Mouse (Mus musculus) thymus, adult 2 months (tissue): ENCODE measurements at regions not wholly inside any gene's neighbourhood (a gene's known extent, or its start where the extent isn't known, plus 50 kb on each side); places are given as distances from the start of the nearest gene placed in this dataset.

Experiments used
- DNase-seq: peaks from one replicate; pipeline ENCODE4 v3.0.0; 2021
- H3K27ac ChIP-seq: fragments of 200-500 bp; 2 replicates; pipeline ENCODE4 v1.5.1; 2012; ENCODE audit warnings: low read length, control low read depth; ENCODE audit not compliant: control insufficient read depth, insufficient read depth
- H3K27me3 ChIP-seq: fragments of 200-500 bp; 2 replicates; pipeline ENCODE4 v1.6.1; 2012; ENCODE audit warnings: mild to moderate bottlenecking, low read length, moderate library complexity, mixed read lengths; ENCODE audit not compliant: control insufficient read depth, insufficient read depth
- H3K36me3 ChIP-seq: fragments of 200-500 bp; 2 replicates; pipeline ENCODE4 v1.6.1; 2012; ENCODE audit warnings: mild to moderate bottlenecking, low read length, moderate library complexity; ENCODE audit not compliant: control insufficient read depth, insufficient read depth
- H3K4me1 ChIP-seq: fragments of 200-500 bp; replicated peaks from 2 replicates; pipeline ENCODE4 v1.6.1; 2012; ENCODE audit warnings: low read length; ENCODE audit not compliant: control insufficient read depth, insufficient read depth
- H3K4me3 ChIP-seq: fragments of 200-500 bp; 2 replicates; pipeline ENCODE4 v1.5.1; 2012; ENCODE audit warnings: mild to moderate bottlenecking, low read length, control low read depth, moderate library complexity; ENCODE audit not compliant: control insufficient read depth, insufficient read depth
- CTCF ChIP-seq: fragments of 200-500 bp; IDR thresholded peaks from 2 replicates; pipeline ENCODE4 v1.5.1; 2012; ENCODE audit warnings: mild to moderate bottlenecking, control low read depth, low read length, moderate library complexity, borderline replicate concordance; ENCODE audit not compliant: control insufficient read depth, poor library complexity, insufficient read depth; ENCODE audit errors: extremely low read depth
- POLR2A ChIP-seq: fragments of 200-500 bp; IDR thresholded peaks from 2 replicates; pipeline ENCODE4 v1.6.1; 2012; ENCODE audit warnings: mild to moderate bottlenecking, low read length, control low read depth, moderate library complexity; ENCODE audit not compliant: control insufficient read depth, poor library complexity, insufficient read depth; ENCODE audit errors: extremely low read depth
- WGBS: fragments of 180-500 bp; shearing (Covaris S2); methylation state at CpG from one replicate; pipeline ENCODE4 v1.1.7; 2018; 5-methylcytosine and 5-hydroxymethylcytosine counted together

- DNase-seq: no peak
- 80% methylated on average over 8 of the region's 8 CpGs for WGBS
- no peak for TF ChIP-seq POLR2A
- no peak for TF ChIP-seq CTCF
Observed at GRCm38 (mm10) chr4:56686141-56686540, 53.7 kb upstream of the Gm26657 start.

DNA sequence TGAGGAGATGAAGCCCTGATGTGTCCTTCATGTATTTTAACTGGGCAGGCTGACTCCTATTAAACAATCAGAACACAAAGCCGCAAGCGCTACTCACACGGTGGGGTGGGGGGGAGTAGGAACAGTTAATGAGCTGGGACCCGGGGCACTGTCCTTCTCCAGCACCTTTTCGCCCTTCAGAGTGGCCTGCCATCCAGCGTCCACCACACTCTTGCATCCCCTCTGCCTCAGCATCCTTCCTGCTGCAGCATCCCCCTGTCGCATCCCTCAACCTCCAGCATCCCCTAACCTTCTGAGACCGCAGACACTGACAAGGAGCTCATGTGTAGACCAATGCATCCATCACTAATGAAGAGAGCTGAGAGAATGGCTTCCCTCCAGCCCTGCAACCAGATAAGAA lies 54.2 kb upstream of the Gm26657 start:
- whole genome bisulfite sequencing: 61% methylated on average over 8 of the region's 8 CpGs
- H3K27ac ChIP-seq: no peak overlapping the region
- H3K36me3 ChIP-seq: no peaks in the 10 kb centered on the region
- H3K27me3 ChIP-seq: no peaks in the 10 kb centered on the region
- no peak overlapping the region for H3K4me3 ChIP-seq
- no peak for DNase-seq
- TF ChIP-seq CTCF (no peak), POLR2A (no peak)
- H3K4me1 ChIP-seq: 0 out of 2 replicates have a peak, but pooled peaks cover under 1% of the 10 kb centered on the region

More at GRCm38 (mm10) chr4:56686141-56686540, 53.7 kb upstream of the Gm26657 start:
- Histone ChIP-seq H3K4me3 (no peak overlapping the region), H3K27me3 (no peaks in the 10 kb centered on the region), H3K27ac (no peak overlapping the region), H3K36me3 (no peaks in the 10 kb centered on the region), H3K4me1 (no peaks in the 10 kb centered on the region)

- WGBS: 3% methylated on average over 9 of the region's 9 CpGs
- no peaks in the 10 kb centered on the region for H3K36me3 ChIP-seq
- no peak overlapping the region for H3K4me3 ChIP-seq
- H3K27ac ChIP-seq: no peak overlapping the region
- TF ChIP-seq POLR2A (no peak), CTCF (peak; percentile 72; the same call in 1 of the 2 replicates)
- H3K27me3 ChIP-seq: no peaks in the 10 kb centered on the region
- DNase-seq: peak; percentile 82
- 0 out of 2 replicates have a peak, but pooled peaks cover 3% of the 10 kb centered on the region for H3K4me1 ChIP-seq
Observed at GRCm38 (mm10) chr4:56685123-56685522, 54.7 kb upstream of the Gm26657 start.

GRCm38 (mm10) chr4:56684031-56684430 lies 55.8 kb upstream of the Gm26657 start:
- Histone ChIP-seq H3K4me3 (no peak overlapping the region), H3K27ac (no peak overlapping the region), H3K4me1 (0 out of 2 replicates have a peak, but pooled peaks cover 3% of the 10 kb centered on the region), H3K36me3 (no peaks in the 10 kb centered on the region), H3K27me3 (no peaks in the 10 kb centered on the region)
- WGBS: 96% methylated on average over 7 of the region's 7 CpGs
- no peak for DNase-seq
- TF ChIP-seq CTCF (no peak), POLR2A (no peak)

DNA sequence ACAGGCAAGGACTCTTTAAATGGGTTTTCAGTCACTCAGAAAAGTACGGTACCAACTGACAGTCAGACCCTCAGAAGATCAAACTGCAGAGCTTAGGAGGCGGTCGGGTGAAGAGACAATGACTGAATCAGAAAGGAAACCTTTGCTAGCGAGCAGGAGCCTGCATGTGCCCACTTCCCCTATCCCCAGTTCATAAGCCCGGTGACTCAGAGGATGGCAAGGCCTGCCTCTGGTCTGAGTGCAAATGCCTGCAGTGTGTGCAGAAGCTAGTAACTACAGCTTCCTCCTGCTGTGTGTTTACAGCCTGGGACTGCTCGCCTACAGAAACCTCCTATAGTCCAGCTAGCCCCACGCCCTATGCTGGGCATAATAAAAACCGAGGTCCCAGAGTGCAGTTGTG lies 58.7 kb upstream of the Gm26657 start:
- no peaks in the 10 kb centered on the region for H3K36me3 ChIP-seq
- DNase-seq: no peak
- no peak for TF ChIP-seq POLR2A
- TF ChIP-seq CTCF: no peak
- H3K4me1 ChIP-seq: 0 out of 2 replicates have a peak, but pooled peaks cover 3% of the 10 kb centered on the region
- H3K4me3 ChIP-seq: no peak overlapping the region
- no peaks in the 10 kb centered on the region for H3K27me3 ChIP-seq
- 48% methylated on average over 8 of the region's 8 CpGs for whole genome bisulfite sequencing
- H3K27ac ChIP-seq: no peak overlapping the region

GRCm38 (mm10) chr4:56673868-56674267 lies 66.0 kb upstream of the Gm26657 start:
- no peak overlapping the region for H3K4me3 ChIP-seq
- 32% methylated on average over 4 of the region's 4 CpGs for WGBS
- H3K27me3 ChIP-seq: no peaks in the 10 kb centered on the region
- H3K27ac ChIP-seq: no peak overlapping the region; the same call in 1 of the 2 replicates
- no peaks in the 10 kb centered on the region for H3K36me3 ChIP-seq
- peak; percentile 44 for DNase-seq
- H3K4me1 ChIP-seq: peaks cover 6% of the 10 kb centered on the region
- TF ChIP-seq CTCF: no peak
- no peak for TF ChIP-seq POLR2A

DNA sequence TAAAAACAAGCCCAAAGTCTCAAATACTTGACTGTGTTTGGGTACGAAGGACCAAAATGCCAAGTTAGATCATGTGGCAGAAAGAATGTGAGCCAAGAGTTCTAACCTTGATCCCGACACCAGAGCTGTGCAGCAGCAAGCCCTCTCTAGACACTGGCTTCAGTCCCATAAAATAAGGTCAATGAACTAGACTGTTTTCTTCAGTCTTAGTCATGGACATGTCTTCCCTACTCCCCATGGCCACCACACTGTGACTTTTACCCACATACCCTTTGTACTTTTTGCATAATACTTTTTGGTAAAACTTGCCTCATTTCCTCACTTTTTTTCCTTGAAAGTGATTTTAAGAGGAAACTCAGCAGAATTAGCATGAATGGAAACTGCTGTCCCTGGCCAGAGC lies 74.9 kb upstream of the Gm26657 start:
- 91% methylated on average over 2 of the region's 2 CpGs for WGBS
- Histone ChIP-seq H3K4me3 (no peak overlapping the region), H3K27ac (no peak overlapping the region), H3K36me3 (no peaks in the 10 kb centered on the region), H3K27me3 (no peaks in the 10 kb centered on the region), H3K4me1 (no peaks in the 10 kb centered on the region)
- no peak for DNase-seq
- TF ChIP-seq CTCF (no peak), POLR2A (no peak)
